Mouse (Mus musculus): ENCODE results near the gene Klf3.

DNA sequence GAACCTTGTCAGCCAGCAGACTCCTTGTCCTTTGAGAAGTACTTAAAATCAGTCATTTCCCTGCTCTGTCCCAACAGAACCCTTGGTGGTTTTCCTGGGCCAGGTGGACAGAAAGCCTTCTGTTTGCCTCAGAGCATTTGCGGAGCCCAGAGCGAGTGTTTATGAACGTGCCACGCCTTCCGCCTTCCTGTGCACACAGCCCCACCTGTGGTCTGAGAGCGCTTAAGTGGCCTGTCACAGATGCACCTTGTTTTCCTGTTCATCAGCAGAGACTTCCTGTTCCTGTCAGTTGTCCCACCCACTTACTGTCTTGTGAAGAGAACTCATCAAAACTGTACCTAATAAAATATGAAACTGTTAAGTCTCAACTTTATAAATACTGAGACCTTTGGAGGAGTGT, 16.2 kb downstream of the Klf3 start:
- no peak for TF ChIP-seq CTCF (IDR thresholded peaks at IDR 0.05; ENCODE audit: control insufficient read depth, insufficient read depth, insufficient replicate concordance, low read depth, low read length)
- TF ChIP-seq POLR2A (IDR thresholded peaks at IDR 0.05; ENCODE audit: control insufficient read depth, low read depth, low read length), result no peak
